Mouse (Mus musculus) CH12.LX (cell line): ENCODE measurements around the gene Zfp68.

ENCODE experiments used
- CTCF ChIP-seq, 2 experiments: IDR thresholded peaks in 1 of 2; conservative IDR thresholded peaks in 1 of 2; 2 replicates each; pipeline ENCODE4 v1.5.1; 2011 to 2012; ENCODE audit warnings: low read depth in 2 of 2, low read length in 2 of 2, improper control_type of control experiment in 1 of 2, inconsistent platforms in 1 of 2, mild to moderate bottlenecking in 1 of 2, moderate library complexity in 1 of 2
- EP300 ChIP-seq: IDR thresholded peaks from 2 replicates; pipeline ENCODE4 v1.6.1; 2011; ENCODE audit warnings: low read length, improper control_type of control experiment
- MAX ChIP-seq: IDR thresholded peaks from 2 replicates; pipeline ENCODE4 v1.6.1; 2011; ENCODE audit warnings: low read length, improper control_type of control experiment
- MXI1 ChIP-seq: IDR thresholded peaks from 2 replicates; pipeline ENCODE4 v1.6.1; 2011; ENCODE audit warnings: mild to moderate bottlenecking, low read depth, low read length, improper control_type of control experiment
- NELFE ChIP-seq: IDR thresholded peaks from 2 replicates; pipeline ENCODE4 v1.6.1; 2011; ENCODE audit warnings: low read depth, low read length, improper control_type of control experiment
- TBP ChIP-seq: conservative IDR thresholded peaks from 2 replicates; pipeline ENCODE4 v1.6.1; 2011; ENCODE audit warnings: low read depth, low read length, improper control_type of control experiment
- TCF12 ChIP-seq: IDR thresholded peaks from 2 replicates; pipeline ENCODE4 v1.6.1; 2014; ENCODE audit warnings: low read depth, mild to moderate bottlenecking, inconsistent platforms, low read length, improper control_type of control experiment
- USF1 ChIP-seq: IDR thresholded peaks from 2 replicates; pipeline ENCODE4 v1.6.1; 2014; ENCODE audit warnings: low read depth, mild to moderate bottlenecking, inconsistent platforms, low read length, improper control_type of control experiment
- ZKSCAN1 ChIP-seq: IDR thresholded peaks from 2 replicates; pipeline ENCODE4 v1.6.1; 2012; ENCODE audit warnings: low read depth, inconsistent platforms, low read length, improper control_type of control experiment, borderline replicate concordance
- ZMIZ1 ChIP-seq: IDR thresholded peaks from 2 replicates; pipeline ENCODE4 v1.6.1; 2012; ENCODE audit warnings: low read depth, mild to moderate bottlenecking, inconsistent platforms, low read length, improper control_type of control experiment
- ZNF384 ChIP-seq: IDR thresholded peaks from 2 replicates; pipeline ENCODE4 v1.6.1; 2012; ENCODE audit warnings: low read depth, low read length, improper control_type of control experiment, inconsistent platforms

- TF ChIP-seq CTCF (conservative IDR thresholded peaks at IDR 0.05 in 1 of 2, IDR thresholded peaks at IDR 0.05 in 1 of 2; ENCODE audit: low read depth in 2 of 2, low read length in 2 of 2) = peak; percentile 55 to 92
- no peak for TF ChIP-seq MXI1
- TF ChIP-seq EP300 = no peak
- no peak for TF ChIP-seq ZNF384
- TF ChIP-seq TBP = no peak
- TF ChIP-seq ZKSCAN1 = no peak
- no peak for TF ChIP-seq MAX
- TF ChIP-seq NELFE = no peak
- no peak for TF ChIP-seq ZMIZ1
- TF ChIP-seq TCF12 = no peak
- TF ChIP-seq USF1 = no peak
These were observed 37.1 kb upstream of the Zfp68 start for GRCm38 (mm10) chr5:138656477-138657156.
